Mouse (Mus musculus): ENCODE results near the gene Mapk1ip1.

DNA sequence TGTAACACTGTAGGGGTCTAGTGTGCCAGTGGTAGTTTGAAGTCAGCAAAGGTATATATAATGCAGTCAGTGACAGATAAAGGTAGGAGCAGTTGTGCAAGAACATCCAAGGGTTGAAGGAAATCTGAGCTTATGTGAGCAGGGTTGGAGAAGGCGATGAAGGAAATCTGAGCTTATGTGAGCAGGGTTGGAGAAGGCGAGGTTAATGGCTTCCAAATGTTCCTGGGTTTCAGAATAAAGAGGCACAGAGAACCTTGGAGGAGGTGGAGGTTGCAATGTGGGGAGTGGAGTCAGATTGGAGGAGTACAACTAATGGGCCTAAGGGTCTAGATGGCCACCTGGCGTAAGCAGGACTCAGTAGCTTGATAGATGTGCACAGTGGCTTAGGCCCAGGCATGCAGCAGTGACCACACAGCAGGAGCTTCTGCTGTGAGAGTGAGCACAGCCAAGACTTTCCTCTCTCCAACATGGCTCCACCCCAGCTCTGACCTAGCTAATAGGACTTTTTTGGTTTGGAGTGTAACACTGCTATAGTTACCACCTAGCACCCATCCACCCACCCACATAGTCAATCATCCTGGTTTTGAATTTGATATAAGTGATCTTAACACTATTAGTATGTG is 18.0 kb upstream of the Mapk1ip1 start:
- TF ChIP-seq CTCF (IDR thresholded peaks at IDR 0.05; ENCODE audit: extremely low read depth, insufficient read depth, insufficient read length, insufficient replicate concordance) (no peak), POLR2A (IDR thresholded peaks at IDR 0.05; ENCODE audit: low read depth, low read length) (no peak)
